Mouse (Mus musculus): ENCODE data around the gene Aurkb. TPM values are rescaled to one million over a fixed set of nuclear protein-coding genes. Genes with fewer than 3 reads are reported as not detected.

The Aurkb gene
- polyA plus RNA-seq (2012; rRNA removed): 73.3 and 80.7 TPM in 2 replicates

DNA sequence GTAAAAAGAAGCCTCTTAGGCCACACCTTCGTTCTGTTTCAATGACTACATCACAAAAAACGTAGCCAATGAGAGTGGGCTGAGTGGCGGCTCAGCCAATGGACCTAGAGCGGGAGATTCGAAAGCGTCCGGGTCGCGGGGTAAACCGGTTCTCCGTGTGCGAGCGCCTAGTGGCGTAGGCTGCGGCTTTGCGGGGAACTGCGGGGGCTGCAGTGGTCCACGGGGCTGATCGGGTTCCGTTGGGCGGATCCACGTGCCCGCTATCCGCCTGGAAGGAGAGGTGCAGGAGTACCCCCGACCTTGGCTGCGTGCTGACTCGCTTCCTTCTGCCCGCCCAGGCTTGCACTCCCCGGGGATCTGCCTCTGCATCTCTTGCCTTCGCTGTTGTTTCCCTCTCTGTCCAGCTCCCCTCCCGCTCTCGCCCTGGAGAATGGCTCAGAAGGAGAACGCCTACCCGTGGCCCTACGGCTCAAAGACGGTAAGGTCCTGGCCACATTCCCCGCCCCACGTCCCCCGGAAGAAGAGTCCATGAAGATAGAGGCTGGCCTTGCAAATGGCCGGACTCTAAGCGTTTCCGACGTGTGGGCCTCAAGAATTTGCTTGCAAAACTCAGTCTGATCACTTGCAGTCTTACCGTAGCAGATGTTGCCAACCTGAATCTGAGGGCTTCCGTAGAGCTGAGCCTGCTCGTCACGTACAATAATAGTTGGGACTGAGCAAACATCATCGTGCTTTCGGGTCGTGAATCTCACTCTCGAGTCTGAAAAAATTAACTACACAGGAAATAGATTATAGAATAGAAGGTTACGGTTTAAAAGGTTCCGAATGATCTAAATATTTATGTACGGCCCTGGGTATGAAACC lies at the start of gene Aurkb:
Gene Aurkb, plus strand, starts transcription at position 117 of the 864 bp plus-strand sequence.

GRCm38 (mm10) chr11:69008182-69009121 lies 37.0 kb upstream of the Aurkb start, which contains the start of gene Pfas:
Pfas (minus strand) TSS chr11:69008460.

DNA sequence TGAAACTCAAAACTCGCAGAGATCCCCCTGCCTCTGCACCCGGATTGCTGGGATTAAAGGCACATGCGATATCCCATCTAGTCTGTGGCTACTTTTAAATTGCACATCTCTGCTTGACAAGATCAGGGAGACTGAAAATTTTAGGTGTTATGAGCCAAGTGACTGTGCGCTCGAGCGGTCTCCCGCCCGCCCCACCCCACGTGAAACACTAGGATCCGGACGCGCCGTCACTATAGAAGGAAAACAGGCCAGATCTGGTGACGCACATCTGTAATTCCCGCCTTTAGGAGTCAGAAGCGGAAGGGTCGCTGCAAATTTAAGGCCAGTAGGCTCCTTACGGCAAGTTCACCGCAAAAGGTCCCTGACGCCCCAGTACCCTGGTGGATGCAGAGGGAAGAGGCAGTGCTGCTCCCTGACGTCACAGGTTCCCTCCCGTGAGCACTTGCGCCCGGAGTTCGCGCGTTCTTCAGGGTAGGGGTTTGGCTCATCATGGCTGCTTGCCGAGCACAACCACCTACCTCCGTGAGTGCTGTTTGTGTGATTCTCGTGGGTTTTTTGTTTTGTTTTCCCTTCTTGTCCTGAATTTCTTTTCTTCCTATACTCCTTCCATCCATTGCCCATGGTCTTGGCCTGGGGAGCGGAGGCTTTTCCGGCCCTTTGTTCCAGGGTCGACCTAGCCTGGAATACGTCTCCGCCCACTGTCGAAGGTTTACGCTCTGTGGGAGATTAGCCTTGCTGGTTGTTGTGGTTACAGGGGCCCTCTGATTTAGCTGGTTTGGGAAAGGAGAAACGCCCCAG lies 29.6 kb upstream of the Aurkb start, which contains the start of gene Ctc1:
Gene Ctc1, plus strand, starts transcription at position 268 of the 798 bp plus-strand sequence.

GRCm38 (mm10) chr11:69059357-69059974 lies 14.0 kb downstream of the Aurkb start, which contains the start of gene Borcs6:
Borcs6 (plus strand) TSS chr11:69059717.

GRCm38 (mm10) chr11:69070590-69071222 lies 25.3 kb downstream of the Aurkb start, which contains the start of gene Tmem107:
Tmem107 (plus strand) TSS chr11:69070806.

DNA sequence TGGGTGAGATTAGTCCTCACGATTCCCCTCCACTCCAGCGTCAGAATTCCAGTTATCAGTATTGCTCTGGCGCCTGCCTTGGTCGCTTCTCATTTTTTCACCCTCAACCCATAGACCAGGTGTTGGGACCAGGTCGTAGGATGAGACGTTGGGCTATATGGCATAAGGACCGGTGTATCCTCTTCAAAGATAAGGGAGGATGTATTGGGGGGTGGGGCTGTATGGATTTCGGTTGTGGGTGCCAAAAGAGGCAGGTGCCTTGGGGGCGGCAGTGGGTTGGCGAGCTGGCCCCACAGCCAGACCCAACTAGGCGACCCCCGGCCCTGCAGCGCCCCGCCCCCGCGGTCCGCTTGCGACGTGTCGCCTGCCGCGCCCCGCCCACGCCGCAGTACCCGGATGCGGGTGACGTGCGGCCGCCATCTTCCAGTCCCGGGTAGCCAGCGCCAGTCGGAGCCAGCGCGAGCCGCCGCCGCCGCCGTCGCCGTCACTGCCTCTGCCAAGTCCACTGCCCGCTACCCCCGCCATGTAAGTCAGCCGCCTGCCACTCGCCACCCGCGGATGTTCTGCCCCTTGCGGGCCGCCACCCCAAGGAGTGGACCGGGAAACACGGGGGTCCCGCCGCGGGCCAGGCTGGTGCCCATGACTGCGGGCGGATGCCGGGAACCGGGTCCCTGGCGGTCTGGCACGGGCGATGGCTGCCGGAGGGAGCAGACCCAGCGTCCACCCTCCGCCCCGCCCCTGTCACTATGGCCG lies 42.8 kb downstream of the Aurkb start, which contains the start of gene Vamp2:
Gene Vamp2, plus strand, starts transcription at position 388 of the 753 bp plus-strand sequence.

GRCm38 (mm10) chr11:69094697-69095429 lies 49.4 kb downstream of the Aurkb start, which contains the start of gene Per1:
Per1 (plus strand) TSS chr11:69095217.

Other genes starting within 250 kb of the Aurkb start
- 21.0 and 23.7 TPM in 2 replicates for gene Ndel1, start 173.8 kb upstream of the Aurkb start, polyA plus RNA-seq (2012; rRNA removed)
- gene Rnf222, start 157.1 kb upstream of the Aurkb start, polyA plus RNA-seq (2012; rRNA removed): 0.06 and 0.11 TPM in 2 replicates
- 1,921 and 1,984 TPM in 2 replicates for gene Rpl26, start 144.1 kb upstream of the Aurkb start, polyA plus RNA-seq (2012; rRNA removed)
- not detected in 2 replicates for gene Odf4, start 118.6 kb upstream of the Aurkb start, polyA plus RNA-seq (2012; rRNA removed)
- 1.2 and 1.5 TPM in 2 replicates for gene Arhgef15, start 88.2 kb upstream of the Aurkb start, polyA plus RNA-seq (2012; rRNA removed)
- 0.42 and 0.44 TPM in 2 replicates for gene Slc25a35, start 77.5 kb upstream of the Aurkb start, polyA plus RNA-seq (2012; rRNA removed)
- gene Rangrf, start 70.5 kb upstream of the Aurkb start, polyA plus RNA-seq (2012; rRNA removed): 21.1 and 24.1 TPM in 2 replicates
- 10.1 and 13.1 TPM in 2 replicates for gene Pfas, start 37.2 kb upstream of the Aurkb start, polyA plus RNA-seq (2012; rRNA removed)
- gene Ctc1, start 29.7 kb upstream of the Aurkb start, polyA plus RNA-seq (2012; rRNA removed): 18.1 and 20.4 TPM in 2 replicates
- 3.3 and 3.5 TPM in 2 replicates for gene Borcs6, start 14.1 kb downstream of the Aurkb start, polyA plus RNA-seq (2012; rRNA removed)
- gene Tmem107, start 25.2 kb downstream of the Aurkb start, polyA plus RNA-seq (2012; rRNA removed): 11.6 and 12.9 TPM in 2 replicates
- 19.1 and 24.8 TPM in 2 replicates for gene Vamp2, start 42.8 kb downstream of the Aurkb start, polyA plus RNA-seq (2012; rRNA removed)
- 1.5 and 1.9 TPM in 2 replicates for gene Per1, start 49.6 kb downstream of the Aurkb start, polyA plus RNA-seq (2012; rRNA removed)
- gene Hes7, start 74.8 kb downstream of the Aurkb start, polyA plus RNA-seq (2012; rRNA removed): 0.09 and 0.10 TPM in 2 replicates
- gene 9130213A22Rik, start 76.9 kb downstream of the Aurkb start, polyA plus RNA-seq (2012; rRNA removed): 0.03 and 0.07 TPM in 2 replicates
- gene Aloxe3, start 80.2 kb downstream of the Aurkb start, polyA plus RNA-seq (2012; rRNA removed): 0.05 and 0.08 TPM in 2 replicates
- gene Alox12b, start 111.3 kb downstream of the Aurkb start, polyA plus RNA-seq (2012; rRNA removed): not detected in 2 replicates
- 0.01 TPM in 2 replicates for gene Alox8, start 152.2 kb downstream of the Aurkb start, polyA plus RNA-seq (2012; rRNA removed)
- gene Gucy2e, start 191.4 kb downstream of the Aurkb start, polyA plus RNA-seq (2012; rRNA removed): under 0.01 TPM in 1 of 2 replicates, not detected in the other